Mouse (Mus musculus) heart, embryonic 11.5 days (tissue): Measurements from ENCODE around the gene Ifit1bl1. TPM values are rescaled to one million over a fixed set of nuclear protein-coding genes. Genes with fewer than 3 reads are reported as not detected.
"Not testable (repeated sequence)": the region's sequence is repeated elsewhere in the genome, so short reads cannot be mapped to it uniquely, and the experiment has no call there.

ENCODE experiments used
- ATAC-seq: fragments of 200-750 bp; cut with Nextera tagmentation; replicated peaks from 2 replicates; pipeline ENCODE4 v1.8.0; 2017; ENCODE audit warnings: moderate library complexity; ENCODE audit not compliant: insufficient number of reproducible peaks, low FRiP score, low TSS enrichment
- H3K27ac ChIP-seq: fragments of 300-500 bp; sonication (generic); 2 replicates; pipeline ENCODE4 v1.5.1; 2014; ENCODE audit warnings: mild to moderate bottlenecking, low read depth, low read length
- H3K27me3 ChIP-seq: fragments of 300-500 bp; sonication (generic); 2 replicates; pipeline ENCODE4 v1.6.1; 2014; ENCODE audit warnings: mild to moderate bottlenecking, low read length, mixed read lengths; ENCODE audit not compliant: control insufficient read depth, insufficient read depth
- H3K36me3 ChIP-seq: fragments of 300-500 bp; sonication (generic); 2 replicates; pipeline ENCODE4 v1.6.1; 2014; ENCODE audit warnings: mild to moderate bottlenecking, low read length, moderate library complexity, mixed read lengths; ENCODE audit not compliant: control insufficient read depth, insufficient read depth
- H3K4me1 ChIP-seq: fragments of 300-500 bp; sonication (generic); 2 replicates; pipeline ENCODE4 v1.6.1; 2014; ENCODE audit warnings: low read length; ENCODE audit not compliant: control insufficient read depth, insufficient read depth
- H3K4me2 ChIP-seq: fragments of 300-500 bp; sonication (generic); 2 replicates; pipeline ENCODE4 v1.6.1; 2014; ENCODE audit warnings: mild to moderate bottlenecking, moderate library complexity
- H3K4me3 ChIP-seq: fragments of 300-500 bp; sonication (generic); 2 replicates; pipeline ENCODE4 v1.5.1; 2014; ENCODE audit warnings: low read depth, low read length
- H3K9ac ChIP-seq: fragments of 300-500 bp; sonication (generic); 2 replicates; pipeline ENCODE4 v1.6.1; 2014; ENCODE audit warnings: mild to moderate bottlenecking, low read depth, low read length, moderate library complexity
- H3K9me3 ChIP-seq: fragments of 300-500 bp; sonication (generic); replicated peaks from 2 replicates; pipeline ENCODE4 v1.6.1; 2016; ENCODE audit warnings: low read length; ENCODE audit not compliant: control insufficient read depth
- WGBS: fragments of 180-500 bp; shearing (Covaris S2); extraction: QIAGEN DNeasy Blood & Tissue Kit; methylation state at CpG from one replicate; pipeline ENCODE4 v1.1.7; 2014; ENCODE audit not compliant: insufficient replicate concordance; 5-methylcytosine and 5-hydroxymethylcytosine counted together
- polyA plus RNA-seq: library from polyadenylated mRNA; unstranded; fragments of >200 nt; fragmentation: Nextera tagmentation; extraction: Ambion mirVana; gene quantifications from 2 replicates; pipeline ENCODE4 v1.2.1, GENCODE M21; 2014

Ifit1bl1 gene
- polyA plus RNA-seq, 1 experiment from 2014 or later: 1.5 TPM

- Histone ChIP-seq H3K4me2 (no peak overlapping the region), H3K4me3 (no peak overlapping the region), H3K27me3 (no peaks in the 10 kb centered on the region), H3K27ac (no peak overlapping the region), H3K36me3 (no peaks in the 10 kb centered on the region), H3K9me3 (no peaks in the 10 kb centered on the region), H3K4me1 (no peaks in the 10 kb centered on the region), H3K9ac (no peak overlapping the region)
- ATAC-seq: no peak
- 63% methylated on average over 2 of the region's 2 CpGs for WGBS
Observed at GRCm38 (mm10) chr19:34627496-34627895, 25.7 kb upstream of the Ifit1bl1 start.

GRCm38 (mm10) chr19:34624663-34625062 is 22.9 kb upstream of the Ifit1bl1 start:
- Histone ChIP-seq H3K27me3 (no peaks in the 10 kb centered on the region), H3K27ac (no peak overlapping the region), H3K9ac (no peak overlapping the region), H3K4me1 (no peaks in the 10 kb centered on the region), H3K9me3 (no peaks in the 10 kb centered on the region), H3K4me3 (no peak overlapping the region), H3K36me3 (no peaks in the 10 kb centered on the region), H3K4me2 (no peak overlapping the region)
- 65% methylated on average over 4 of the region's 4 CpGs for WGBS
- ATAC-seq: no peak

GRCm38 (mm10) chr19:34623781-34624180 is 22.0 kb upstream of the Ifit1bl1 start:
- Histone ChIP-seq H3K9me3 (no peaks in the 10 kb centered on the region), H3K9ac (no peak overlapping the region), H3K4me3 (no peak overlapping the region), H3K36me3 (no peaks in the 10 kb centered on the region), H3K27me3 (no peaks in the 10 kb centered on the region), H3K4me2 (no peak overlapping the region), H3K4me1 (no peaks in the 10 kb centered on the region), H3K27ac (no peak overlapping the region)
- 89% methylated on average over 6 of the region's 6 CpGs for WGBS
- no peak for ATAC-seq

- H3K9me3 ChIP-seq: no peaks in the 10 kb centered on the region
- H3K4me2 ChIP-seq: no peak overlapping the region
- no peaks in the 10 kb centered on the region for H3K36me3 ChIP-seq
- H3K27ac ChIP-seq: no peak overlapping the region
- WGBS: 84% methylated on average over 5 of the region's 5 CpGs
- H3K27me3 ChIP-seq: no peaks in the 10 kb centered on the region
- H3K4me3 ChIP-seq: no peak overlapping the region
- ATAC-seq: no peak
- H3K9ac ChIP-seq: no peak overlapping the region
- H3K4me1 ChIP-seq: no peaks in the 10 kb centered on the region
Observed at GRCm38 (mm10) chr19:34620871-34621270, 19.1 kb upstream of the Ifit1bl1 start.

- not testable (repeated sequence) for H3K4me3 ChIP-seq, ATAC-seq, H3K27me3 ChIP-seq, H3K36me3 ChIP-seq, H3K4me2 ChIP-seq, H3K9me3 ChIP-seq, H3K9ac ChIP-seq, H3K27ac ChIP-seq, H3K4me1 ChIP-seq
- WGBS: 77% methylated on average over 5 of the region's 11 CpGs
Observed at GRCm38 (mm10) chr19:34612243-34613001, 10.7 kb upstream of the Ifit1bl1 start.

GRCm38 (mm10) chr19:34610118-34610517 is 8.4 kb upstream of the Ifit1bl1 start:
- not testable (repeated sequence) for H3K4me3 ChIP-seq, H3K27me3 ChIP-seq, H3K9me3 ChIP-seq, ATAC-seq, H3K27ac ChIP-seq, H3K4me2 ChIP-seq, H3K36me3 ChIP-seq, H3K9ac ChIP-seq, H3K4me1 ChIP-seq
- WGBS: 63% methylated on average over 3 of the region's 3 CpGs

GRCm38 (mm10) chr19:34607237-34608051 is 5.7 kb upstream of the Ifit1bl1 start, which contains the start of gene Ifit3b:
Ifit3b (plus strand) TSS chr19:34607970.
- not testable (repeated sequence) for H3K9me3 ChIP-seq, H3K27ac ChIP-seq, H3K9ac ChIP-seq, ATAC-seq, H3K4me3 ChIP-seq, H3K4me2 ChIP-seq, H3K27me3 ChIP-seq, H3K36me3 ChIP-seq, H3K4me1 ChIP-seq
- 36% methylated on average over 4 of the region's 4 CpGs for WGBS

- H3K27ac ChIP-seq: no peak overlapping the region
- 80% methylated on average over 3 of the region's 3 CpGs for WGBS
- H3K4me3 ChIP-seq: no peak overlapping the region
- no peaks in the 10 kb centered on the region for H3K9me3 ChIP-seq
- no peaks in the 10 kb centered on the region for H3K36me3 ChIP-seq
- H3K4me1 ChIP-seq: no peaks in the 10 kb centered on the region
- no peak overlapping the region for H3K4me2 ChIP-seq
- no peak for ATAC-seq
- no peak overlapping the region for H3K9ac ChIP-seq
- no peaks in the 10 kb centered on the region for H3K27me3 ChIP-seq
Observed at GRCm38 (mm10) chr19:34605472-34605871, 3.7 kb upstream of the Ifit1bl1 start.
